Mouse (Mus musculus) lung, adult 18-20 months (tissue): Measurements from ENCODE around the gene Setd3.

Source experiments
- DNase-seq, 2 experiments: peaks; one replicate each; pipeline ENCODE4 v3.0.0; 2022; ENCODE audit warnings: mixed read lengths in 2 of 2

Gene Setd3

GRCm38 (mm10) chr12:108179246-108179320 is at the start of gene Setd3:
Gene Setd3, minus strand, starts transcription at chr12:108179314.
- no peak for DNase-seq

- DNase-seq, result no peak
Observed at GRCm38 (mm10) chr12:108227527-108227926, 48.4 kb upstream of the Setd3 start.

- DNase-seq, result no peak
Observed at GRCm38 (mm10) chr12:108226941-108227340, 47.8 kb upstream of the Setd3 start.

GRCm38 (mm10) chr12:108226216-108226615 is 47.1 kb upstream of the Setd3 start:
- no peak for DNase-seq

GRCm38 (mm10) chr12:108225781-108226180 is 46.7 kb upstream of the Setd3 start:
- no peak for DNase-seq

- DNase-seq, result peak; percentile 57 to 66
Observed at GRCm38 (mm10) chr12:108223357-108223756, 44.2 kb upstream of the Setd3 start.

- no peak for DNase-seq
Observed at GRCm38 (mm10) chr12:108221712-108222111, 42.6 kb upstream of the Setd3 start.

GRCm38 (mm10) chr12:108221206-108221605 is 42.1 kb upstream of the Setd3 start:
- no peak for DNase-seq

- DNase-seq, result peak in 1 of 2 experiments; percentile 24
Observed at GRCm38 (mm10) chr12:108220621-108221020, 41.5 kb upstream of the Setd3 start.

GRCm38 (mm10) chr12:108219825-108220616 is 40.9 kb upstream of the Setd3 start:
- DNase-seq, result no peak

GRCm38 (mm10) chr12:108219163-108219562 is 40.0 kb upstream of the Setd3 start:
- DNase-seq, result no peak

GRCm38 (mm10) chr12:108217572-108217971 is 38.5 kb upstream of the Setd3 start:
- DNase-seq, result peak; percentile 53 to 72

GRCm38 (mm10) chr12:108216611-108217370 is 37.7 kb upstream of the Setd3 start:
- DNase-seq, result no peak

- no peak for DNase-seq
Observed at GRCm38 (mm10) chr12:108215090-108215489, 36.0 kb upstream of the Setd3 start.

- DNase-seq, result no peak
Observed at GRCm38 (mm10) chr12:108213090-108214041, 34.3 kb upstream of the Setd3 start.

GRCm38 (mm10) chr12:108212476-108212875 is 33.4 kb upstream of the Setd3 start:
- no peak for DNase-seq

GRCm38 (mm10) chr12:108212071-108212470 is 33.0 kb upstream of the Setd3 start:
- no peak for DNase-seq

- no peak for DNase-seq
Observed at GRCm38 (mm10) chr12:108210623-108211022, 31.5 kb upstream of the Setd3 start.

GRCm38 (mm10) chr12:108208726-108209438 is 29.8 kb upstream of the Setd3 start:
- DNase-seq, result peak; percentile 64 to 67

GRCm38 (mm10) chr12:108208216-108208615 is 29.1 kb upstream of the Setd3 start:
- no peak for DNase-seq

- DNase-seq, result peak; percentile 48 to 62
Observed at GRCm38 (mm10) chr12:108206641-108207040, 27.5 kb upstream of the Setd3 start.

GRCm38 (mm10) chr12:108204978-108205377 is 25.9 kb upstream of the Setd3 start:
- no peak for DNase-seq

GRCm38 (mm10) chr12:108203895-108204294 is 24.8 kb upstream of the Setd3 start:
- no peak for DNase-seq
